Mouse (Mus musculus) ES-Bruce4 (cell line): ENCODE measurements around the gene Abca17.

ENCODE experiments used
- CTCF ChIP-seq: IDR thresholded peaks from one replicate; pipeline ENCODE4 v1.8.1; 2011; ENCODE audit warnings: low read depth, low read length
- EP300 ChIP-seq: IDR thresholded peaks from 2 replicates; pipeline ENCODE4 v1.6.1; 2011; ENCODE audit warnings: low read depth, low read length; ENCODE audit not compliant: insufficient read depth

DNA sequence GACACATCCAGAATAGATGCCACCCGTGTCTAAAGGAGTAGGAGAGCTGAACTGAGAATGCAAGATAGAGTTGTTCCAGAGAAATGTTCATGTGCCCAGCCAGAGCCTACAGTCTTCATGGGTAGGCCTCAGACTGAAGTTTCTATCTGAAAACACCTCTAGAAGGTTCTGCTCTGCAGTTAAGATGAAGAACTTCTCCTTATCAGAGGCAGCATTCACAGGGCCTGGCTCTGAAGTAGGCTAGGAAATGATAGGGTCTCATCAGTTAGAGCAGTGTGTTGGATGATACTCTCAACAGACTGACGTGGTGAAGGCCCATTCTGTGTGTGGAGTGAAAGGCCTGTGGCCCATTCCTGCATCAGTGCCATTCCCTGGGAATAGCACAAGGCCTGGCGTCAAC, 3.1 kb upstream of the Abca17 start:
- TF ChIP-seq CTCF (no peak), EP300 (no peak)
